Mouse (Mus musculus): ENCODE measurements around the gene Cplx3.

Cplx3 gene

GRCm38 (mm10) chr9:57598851-57599563, 7.1 kb downstream of the Cplx3 start:
- no peak for DNase-seq

DNA sequence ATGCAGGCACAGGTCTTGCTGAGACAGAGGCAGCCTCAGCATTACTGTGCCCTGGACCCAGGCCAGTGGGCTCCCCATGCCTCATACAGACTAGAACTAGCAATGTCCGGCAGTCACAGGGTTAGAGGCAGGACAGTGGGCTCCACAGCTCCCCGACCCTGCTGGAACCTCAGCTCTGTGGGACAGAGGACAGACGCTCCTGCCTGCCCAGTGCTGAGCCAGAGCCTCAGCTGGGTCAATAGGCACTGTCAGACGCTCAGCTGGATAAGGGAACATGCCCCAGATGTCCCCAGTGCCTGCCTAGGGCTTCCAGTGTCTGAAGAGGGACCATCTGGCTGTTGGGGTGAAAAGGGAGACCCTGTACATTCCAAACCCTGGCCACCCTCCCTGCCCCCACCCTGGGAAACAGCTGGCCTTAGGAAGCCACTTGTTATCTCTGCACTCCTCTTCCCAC, 8.1 kb downstream of the Cplx3 start:
- DNase-seq, result no peak

DNA sequence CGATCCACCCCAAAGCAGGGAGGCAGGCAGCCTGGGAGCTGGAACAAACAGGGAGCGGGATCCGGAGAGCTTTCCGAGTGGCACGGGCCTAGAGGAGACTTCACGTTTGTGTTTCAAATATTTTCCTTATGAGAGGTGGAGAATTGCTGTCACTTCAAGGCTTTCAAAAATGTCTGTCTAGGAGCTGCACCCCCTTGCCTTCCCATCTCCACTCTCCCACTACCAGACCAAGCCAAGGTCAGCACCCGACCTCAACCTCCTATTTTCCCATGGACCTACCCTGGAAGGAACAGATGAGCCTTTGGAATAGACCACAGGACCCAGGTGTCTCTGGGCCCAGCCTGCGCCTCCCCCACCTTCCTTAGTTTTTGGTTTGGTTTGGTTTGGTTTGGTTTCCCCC, 8.8 kb downstream of the Cplx3 start:
- no peak for DNase-seq

DNA sequence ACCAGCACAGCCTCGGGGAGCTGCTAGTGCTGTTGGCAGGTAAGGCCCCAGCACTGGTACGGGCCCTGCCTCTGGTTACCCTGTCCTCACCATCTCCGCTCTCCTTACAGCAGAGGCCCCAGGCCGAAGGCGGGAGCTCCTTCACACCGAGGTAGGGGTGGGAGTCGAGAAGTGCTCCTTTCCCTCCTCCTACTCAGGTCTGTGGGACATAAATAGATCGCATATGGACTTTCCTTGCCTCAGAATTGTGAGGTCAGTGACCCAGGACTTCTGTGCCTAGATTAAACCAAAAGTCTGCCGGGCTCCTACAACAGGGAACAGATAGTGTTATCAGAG, 11.9 kb downstream of the Cplx3 start:
- DNase-seq, result no peak

GRCm38 (mm10) chr9:57593454-57594173, 12.5 kb downstream of the Cplx3 start:
- DNase-seq, result no peak

GRCm38 (mm10) chr9:57590726-57591125, 15.4 kb downstream of the Cplx3 start:
- no peak for DNase-seq

DNA sequence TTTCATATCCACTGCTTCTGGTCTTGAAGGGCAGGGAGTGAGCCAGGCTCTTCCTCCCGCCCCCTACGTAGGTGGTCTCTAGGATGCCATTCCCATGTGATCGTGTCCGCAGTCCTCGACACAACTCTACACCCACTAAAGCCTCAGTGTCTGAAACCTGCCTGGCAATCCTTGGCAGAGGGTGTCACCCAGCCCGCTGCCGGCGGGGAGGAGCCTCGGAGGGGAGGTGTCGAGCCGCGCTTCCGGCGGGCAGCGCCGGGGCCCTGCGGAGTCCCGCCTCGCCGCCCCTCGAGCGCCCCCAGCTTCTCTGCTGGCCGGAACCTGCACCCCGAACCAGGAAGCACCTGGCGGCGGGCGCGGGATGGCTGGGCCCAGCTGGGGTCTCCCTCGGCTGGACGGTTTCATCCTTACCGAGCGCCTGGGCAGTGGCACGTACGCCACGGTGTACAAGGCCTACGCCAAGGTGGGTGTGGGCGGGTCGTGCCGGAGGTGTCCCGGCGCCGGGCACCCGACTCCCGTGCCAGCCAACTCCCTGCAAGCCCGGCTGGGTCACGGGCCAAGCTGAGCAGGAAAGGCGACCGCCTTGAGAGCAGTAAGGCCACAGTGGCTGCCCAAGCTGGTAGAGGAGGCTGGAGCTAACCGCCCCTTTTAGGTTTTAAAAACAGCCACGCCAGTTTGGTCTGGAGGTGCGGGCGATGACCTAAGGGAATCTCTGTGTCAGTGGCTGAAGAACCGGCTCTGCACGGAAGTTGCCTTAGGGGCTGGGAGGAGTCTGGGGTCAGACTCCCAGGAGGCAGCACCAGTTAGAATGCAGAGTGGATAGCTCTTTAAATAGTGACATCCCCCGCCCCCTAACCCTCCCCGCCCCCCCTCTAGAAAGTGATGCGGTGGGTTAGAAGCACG, 16.6 kb downstream of the Cplx3 start, which contains the start of gene Ulk3:
Gene Ulk3, plus strand, starts transcription at position 229 of the 903 bp plus-strand sequence.
- DNase-seq, result peak; percentile 85

GRCm38 (mm10) chr9:57584991-57585390, 21.1 kb downstream of the Cplx3 start:
- no peak for DNase-seq

DNA sequence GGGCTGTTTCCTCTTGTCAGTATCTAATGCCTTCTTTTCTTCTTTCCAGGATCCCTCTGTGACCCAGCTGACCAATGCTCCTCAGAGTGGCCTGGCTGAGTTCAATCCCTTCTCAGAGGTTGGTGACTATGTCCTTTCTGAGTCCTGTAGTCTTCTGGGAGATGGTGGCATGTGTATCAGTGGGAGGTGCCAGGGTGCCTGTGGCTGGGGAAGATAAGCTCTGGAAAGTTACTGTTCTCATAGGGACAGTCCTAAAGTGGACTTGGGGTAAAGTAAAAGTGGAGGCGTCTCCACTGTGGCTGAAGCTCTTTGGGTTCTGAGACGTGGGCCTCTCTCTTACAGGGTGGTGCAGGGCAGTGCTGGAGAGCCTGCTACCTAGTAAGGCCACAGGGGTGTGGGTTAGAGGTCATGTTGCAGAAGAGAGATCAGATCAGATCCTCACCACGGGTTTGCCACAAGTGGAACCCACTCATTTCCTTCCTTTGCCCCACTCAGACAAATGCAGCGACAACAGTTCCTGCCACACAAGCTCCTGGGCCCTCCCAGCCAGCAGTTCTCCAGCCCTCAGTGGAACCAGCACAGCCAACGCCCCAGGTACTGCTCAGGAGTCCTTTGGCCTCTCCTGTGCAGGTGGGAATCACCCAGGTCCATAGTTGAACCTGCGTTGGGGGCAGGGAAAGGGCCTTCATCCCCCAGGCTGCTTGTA, 28.8 kb downstream of the Cplx3 start:
- no peak for DNase-seq

DNA sequence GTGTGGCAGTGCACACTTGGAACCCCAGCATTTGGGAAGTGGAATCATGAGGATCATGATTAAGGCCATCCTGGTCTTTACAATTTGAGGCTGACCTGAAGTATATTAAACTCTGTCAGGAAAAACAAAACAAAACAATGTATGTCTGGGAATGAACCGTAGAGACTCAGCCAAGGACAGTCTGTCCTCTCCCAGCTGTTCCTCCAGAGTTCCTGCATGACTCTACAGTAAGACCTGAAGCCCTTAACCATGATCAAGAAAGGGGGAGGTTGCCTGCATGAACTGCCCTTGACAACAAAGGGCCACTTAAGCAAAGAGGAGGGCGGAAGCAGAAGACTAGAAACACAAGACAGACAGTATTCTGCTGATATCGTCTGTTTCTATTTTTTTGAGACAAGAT, 30.5 kb downstream of the Cplx3 start:
- DNase-seq, result no peak

- no peak for DNase-seq
Observed at GRCm38 (mm10) chr9:57574397-57574796, 31.7 kb downstream of the Cplx3 start.

- no peak for DNase-seq
Observed at GRCm38 (mm10) chr9:57568500-57568899, 37.6 kb downstream of the Cplx3 start.

DNA sequence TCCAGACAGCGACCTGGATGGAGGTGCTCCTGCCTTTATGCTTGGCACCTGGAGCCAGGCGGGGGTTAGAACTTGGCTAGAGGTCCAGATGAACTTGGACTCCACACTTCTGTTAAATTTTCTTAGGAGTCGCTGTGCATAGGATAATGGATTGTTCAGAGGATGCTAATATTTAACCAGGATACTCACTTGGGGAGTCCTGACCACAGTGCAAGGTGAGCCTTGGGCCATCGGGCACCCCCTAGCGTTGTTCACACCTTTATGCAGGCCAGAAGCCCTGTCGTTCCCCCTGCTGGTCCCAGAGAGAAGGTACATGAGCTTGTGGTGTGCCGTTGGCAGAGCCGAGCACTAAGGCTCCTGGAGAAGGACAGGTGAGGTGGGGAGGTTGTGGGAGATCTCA, 39.2 kb downstream of the Cplx3 start:
- DNase-seq, result no peak

DNA sequence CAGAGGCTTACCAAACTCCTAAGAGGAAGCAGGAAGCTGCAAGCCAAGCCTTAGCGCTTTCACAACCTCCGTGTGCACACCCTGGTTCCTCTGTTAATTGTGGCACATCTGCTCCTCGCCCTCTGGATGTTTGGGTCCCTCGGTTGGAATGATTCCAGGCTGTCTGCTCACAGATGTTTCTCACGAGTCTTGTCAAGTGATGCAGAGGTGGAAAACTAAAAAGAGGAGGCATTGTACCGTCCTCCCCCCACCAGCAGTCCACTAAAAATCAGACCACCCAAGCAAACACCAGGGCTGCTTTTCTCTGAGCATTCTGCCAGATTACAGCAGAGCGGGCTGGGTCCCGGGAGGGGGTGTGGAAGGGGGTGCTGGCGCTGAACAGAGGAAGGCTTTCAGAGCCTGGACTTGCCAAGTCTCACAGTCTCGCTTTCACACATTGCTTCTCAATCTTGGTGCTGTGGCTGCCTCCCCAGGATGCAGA, 40.3 kb downstream of the Cplx3 start:
- DNase-seq, result peak; percentile 27

GRCm38 (mm10) chr9:57564609-57565008, 41.5 kb downstream of the Cplx3 start:
- no peak for DNase-seq

- DNase-seq, result peak; percentile 26
Observed at GRCm38 (mm10) chr9:57562896-57563372, 43.1 kb downstream of the Cplx3 start.

DNA sequence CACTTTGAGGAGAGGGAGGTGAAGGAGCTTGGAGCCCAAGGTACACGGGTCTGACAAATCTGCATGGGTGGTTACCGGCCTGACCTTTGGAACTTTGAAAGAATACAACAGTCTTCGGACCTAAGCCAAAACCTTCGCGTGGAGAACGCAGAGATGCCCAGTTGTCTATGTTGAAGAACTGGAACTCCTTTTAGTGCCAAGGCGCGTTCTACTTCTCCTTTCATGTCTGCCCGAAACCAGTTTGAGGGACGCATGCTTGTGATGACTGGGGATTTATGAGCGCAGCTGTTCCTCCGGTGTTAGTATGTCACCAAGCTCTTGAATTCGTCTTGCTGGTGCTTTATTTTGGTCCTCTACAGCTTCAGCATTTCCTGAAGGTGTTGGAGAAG, 44.4 kb downstream of the Cplx3 start:
- DNase-seq, result peak; percentile 22

- DNase-seq, result peak; percentile 94
Observed at GRCm38 (mm10) chr9:57560861-57561710, 45.0 kb downstream of the Cplx3 start, which contains the start of gene Scamp2. Gene Scamp2, plus strand, starts transcription at chr9:57560943.

- no peak for DNase-seq
Observed at GRCm38 (mm10) chr9:57560263-57560662, 45.8 kb downstream of the Cplx3 start.

GRCm38 (mm10) chr9:57559568-57559967, 46.5 kb downstream of the Cplx3 start:
- no peak for DNase-seq

- no peak for DNase-seq
Observed at GRCm38 (mm10) chr9:57558625-57559024, 47.5 kb downstream of the Cplx3 start.

Measured in lung, postnatal 14 days (tissue).